Mouse (Mus musculus): ENCODE results near the gene Gadd45a.
A peak's percentile ranks its signal among the peaks of the same experiment; 100 is the strongest.

The Gadd45a gene

GRCm38 (mm10) chr6:67036837-67037628 is at the start of gene Gadd45a:
Gene Gadd45a, minus strand, starts transcription at chr6:67037457.
- DNase-seq (ENCODE audit: extremely low spot score, low spot score): peak; percentile 94

- no peak for DNase-seq (ENCODE audit: extremely low spot score, low spot score)
These were observed 48.7 kb upstream of the Gadd45a start for GRCm38 (mm10) chr6:67085850-67086437.

- no peak for DNase-seq (ENCODE audit: extremely low spot score, low spot score)
These were observed 47.2 kb upstream of the Gadd45a start for GRCm38 (mm10) chr6:67084465-67084864.

- no peak for DNase-seq (ENCODE audit: extremely low spot score, low spot score)
These were observed 43.9 kb upstream of the Gadd45a start for GRCm38 (mm10) chr6:67081141-67081540.

GRCm38 (mm10) chr6:67078076-67078475 is 40.8 kb upstream of the Gadd45a start:
- no peak for DNase-seq (ENCODE audit: extremely low spot score, low spot score)

GRCm38 (mm10) chr6:67077477-67077876 is 40.2 kb upstream of the Gadd45a start:
- DNase-seq (ENCODE audit: extremely low spot score, low spot score): no peak

GRCm38 (mm10) chr6:67076348-67076747 is 39.1 kb upstream of the Gadd45a start:
- no peak for DNase-seq (ENCODE audit: extremely low spot score, low spot score)

- no peak for DNase-seq (ENCODE audit: extremely low spot score, low spot score)
These were observed 37.6 kb upstream of the Gadd45a start for GRCm38 (mm10) chr6:67074868-67075267.

GRCm38 (mm10) chr6:67073929-67074328 is 36.7 kb upstream of the Gadd45a start:
- DNase-seq (ENCODE audit: extremely low spot score, low spot score): no peak

GRCm38 (mm10) chr6:67073446-67073845 is 36.2 kb upstream of the Gadd45a start:
- DNase-seq (ENCODE audit: extremely low spot score, low spot score): no peak

GRCm38 (mm10) chr6:67071615-67072014 is 34.4 kb upstream of the Gadd45a start:
- no peak for DNase-seq (ENCODE audit: extremely low spot score, low spot score)

GRCm38 (mm10) chr6:67069800-67070315 is 32.6 kb upstream of the Gadd45a start:
- no peak for DNase-seq (ENCODE audit: extremely low spot score, low spot score)

- no peak for DNase-seq (ENCODE audit: extremely low spot score, low spot score)
These were observed 32.0 kb upstream of the Gadd45a start for GRCm38 (mm10) chr6:67069219-67069762.

GRCm38 (mm10) chr6:67060057-67060456 is 22.8 kb upstream of the Gadd45a start:
- no peak for DNase-seq (ENCODE audit: extremely low spot score, low spot score)

- DNase-seq (ENCODE audit: extremely low spot score, low spot score): no peak
These were observed 20.9 kb upstream of the Gadd45a start for GRCm38 (mm10) chr6:67057991-67058696.

- DNase-seq (ENCODE audit: extremely low spot score, low spot score): no peak
These were observed 20.3 kb upstream of the Gadd45a start for GRCm38 (mm10) chr6:67057574-67057973.

- DNase-seq (ENCODE audit: extremely low spot score, low spot score): no peak
These were observed 19.8 kb upstream of the Gadd45a start for GRCm38 (mm10) chr6:67056889-67057564.

- DNase-seq (ENCODE audit: extremely low spot score, low spot score): no peak
These were observed 19.0 kb upstream of the Gadd45a start for GRCm38 (mm10) chr6:67056108-67056888.

- no peak for DNase-seq (ENCODE audit: extremely low spot score, low spot score)
These were observed 12.8 kb upstream of the Gadd45a start for GRCm38 (mm10) chr6:67050063-67050462.

- DNase-seq (ENCODE audit: extremely low spot score, low spot score): no peak
These were observed 12.4 kb upstream of the Gadd45a start for GRCm38 (mm10) chr6:67049695-67050038.
